Mouse (Mus musculus) heart, postnatal 0 days (tissue): ENCODE results near the gene Tns3.

Experiments
- CTCF ChIP-seq: IDR thresholded peaks from 2 replicates; pipeline ENCODE4 v1.5.1; 2016; ENCODE audit warnings: antibody characterized with exemption, control low read depth, low read depth
- EP300 ChIP-seq: IDR thresholded peaks from 2 replicates; pipeline ENCODE4 v1.6.1; 2016; ENCODE audit warnings: antibody characterized with exemption, low read depth

GRCm38 (mm10) chr11:8479313-8479712 lies 185.0 kb downstream of the Tns3 start:
- TF ChIP-seq EP300 (no peak), CTCF (no peak)
